Mouse (Mus musculus): ENCODE data around the gene Tac4. TPM values are rescaled to one million over a fixed set of nuclear protein-coding genes. Genes with fewer than 3 reads are reported as not detected.
A peak's percentile ranks its signal among the peaks of the same experiment; 100 is the strongest.

Tac4 gene
- polyA plus RNA-seq, 1 experiment from 2014 or later = 0.14 TPM

- peaks cover 23% of the 10 kb centered on the region for H3K36me3 ChIP-seq (ENCODE audit: control insufficient read depth, insufficient read depth, low read length)
- H3K4me3 ChIP-seq (ENCODE audit: low read depth, low read length) = no peak overlapping the region
- 59% methylated on average over 6 of the region's 6 CpGs for WGBS
- ATAC-seq (replicated peaks; ENCODE audit: low FRiP score, low TSS enrichment, low read depth) (no peak), DNase-seq (ENCODE audit: low spot score) (no peak)
- no peaks in the 10 kb centered on the region for H3K27me3 ChIP-seq (replicated peaks; ENCODE audit: control insufficient read depth, insufficient read depth, low read length)
- peaks cover 7% of the 10 kb centered on the region; the same call in 1 of the 2 replicates for H3K4me1 ChIP-seq (replicated peaks; ENCODE audit: control insufficient read depth, insufficient read depth, low read length)
- H3K4me2 ChIP-seq (ENCODE audit: low read length) = no peak overlapping the region
- no peak overlapping the region for H3K27ac ChIP-seq (ENCODE audit: low read depth)
- no peaks in the 10 kb centered on the region for H3K9me3 ChIP-seq (ENCODE audit: control insufficient read depth, low read length)
- no peak overlapping the region for H3K9ac ChIP-seq (ENCODE audit: low read length)
These were observed 5.4 kb downstream of the Tac4 start for GRCm38 (mm10) chr11:95266540-95267245.

GRCm38 (mm10) chr11:95273661-95274060 lies 12.3 kb downstream of the Tac4 start:
- Histone ChIP-seq H3K27ac (ENCODE audit: low read depth) (0 out of 2 replicates have a peak overlapping the region, but pooled peaks have one; percentile 4), H3K9ac (ENCODE audit: low read length) (no peak overlapping the region), H3K9me3 (ENCODE audit: control insufficient read depth, low read length) (no peaks in the 10 kb centered on the region), H3K4me2 (ENCODE audit: low read length) (no peak overlapping the region), H3K27me3 (replicated peaks; ENCODE audit: control insufficient read depth, insufficient read depth, low read length) (no peaks in the 10 kb centered on the region), H3K36me3 (ENCODE audit: control insufficient read depth, insufficient read depth, low read length) (peaks cover 92% of the 10 kb centered on the region), H3K4me1 (replicated peaks; ENCODE audit: control insufficient read depth, insufficient read depth, low read length) (no peaks in the 10 kb centered on the region), H3K4me3 (ENCODE audit: low read depth, low read length) (no peak overlapping the region)
- DNase-seq (ENCODE audit: low spot score) (no peak), ATAC-seq (replicated peaks; ENCODE audit: low FRiP score, low TSS enrichment, low read depth) (0 out of 2 replicates have a peak, but pooled peaks have one; percentile 12)
- 71% methylated on average over 5 of the region's 5 CpGs for WGBS

DNA sequence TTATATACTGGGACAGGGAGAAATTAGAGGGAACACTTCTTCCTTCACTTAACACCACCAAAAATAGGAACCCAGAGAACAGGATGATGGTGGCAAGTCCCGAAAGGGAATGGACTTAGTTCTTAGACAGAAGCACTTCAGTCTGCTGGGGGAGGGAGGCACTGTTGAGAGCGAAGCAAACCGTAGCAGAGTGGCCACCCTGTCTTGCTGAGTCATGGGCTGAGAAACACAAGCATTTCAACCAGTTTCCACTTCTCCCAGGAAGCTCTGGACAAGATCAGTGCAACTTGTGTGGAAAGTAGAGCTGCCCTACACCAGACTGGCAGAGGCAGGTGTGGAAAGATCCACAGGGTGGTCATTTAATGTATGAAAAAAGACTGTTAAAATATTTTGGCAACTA lies 13.3 kb downstream of the Tac4 start:
- no peak overlapping the region for H3K4me3 ChIP-seq (ENCODE audit: low read depth, low read length)
- H3K27ac ChIP-seq (ENCODE audit: low read depth) = no peak overlapping the region
- H3K4me1 ChIP-seq (replicated peaks; ENCODE audit: control insufficient read depth, insufficient read depth, low read length) = no peaks in the 10 kb centered on the region
- ATAC-seq (replicated peaks; ENCODE audit: low FRiP score, low TSS enrichment, low read depth) = no peak
- no peak overlapping the region for H3K9ac ChIP-seq (ENCODE audit: low read length)
- no peaks in the 10 kb centered on the region for H3K9me3 ChIP-seq (ENCODE audit: control insufficient read depth, low read length)
- H3K4me2 ChIP-seq (ENCODE audit: low read length) = no peak overlapping the region
- H3K27me3 ChIP-seq (replicated peaks; ENCODE audit: control insufficient read depth, insufficient read depth, low read length) = no peaks in the 10 kb centered on the region
- 77% methylated on average over 3 of the region's 3 CpGs for WGBS
- no peak for DNase-seq (ENCODE audit: low spot score)
- peaks cover 96% of the 10 kb centered on the region for H3K36me3 ChIP-seq (ENCODE audit: control insufficient read depth, insufficient read depth, low read length)

DNA sequence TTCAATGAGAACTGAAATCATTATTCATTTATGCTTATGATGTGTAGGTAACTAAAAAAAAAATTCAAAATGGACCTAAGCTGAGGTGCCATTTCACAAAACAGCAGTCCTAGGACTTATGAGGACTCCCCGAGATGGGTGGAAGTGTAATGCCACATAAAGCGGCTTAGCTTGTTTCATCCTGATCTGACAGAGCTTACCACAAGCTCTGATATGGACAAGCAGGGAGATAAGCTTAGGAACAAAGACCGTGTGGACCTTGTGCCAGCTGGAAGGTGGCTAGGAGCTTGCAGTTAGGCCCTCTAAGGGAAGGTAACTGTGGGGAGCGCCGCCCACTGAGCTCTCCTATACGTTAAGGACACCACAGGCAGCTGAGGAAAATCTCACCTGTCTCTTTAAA lies 14.7 kb downstream of the Tac4 start:
- ATAC-seq (replicated peaks; ENCODE audit: low FRiP score, low TSS enrichment, low read depth) = no peak
- 84% methylated on average over 6 of the region's 6 CpGs for WGBS

DNA sequence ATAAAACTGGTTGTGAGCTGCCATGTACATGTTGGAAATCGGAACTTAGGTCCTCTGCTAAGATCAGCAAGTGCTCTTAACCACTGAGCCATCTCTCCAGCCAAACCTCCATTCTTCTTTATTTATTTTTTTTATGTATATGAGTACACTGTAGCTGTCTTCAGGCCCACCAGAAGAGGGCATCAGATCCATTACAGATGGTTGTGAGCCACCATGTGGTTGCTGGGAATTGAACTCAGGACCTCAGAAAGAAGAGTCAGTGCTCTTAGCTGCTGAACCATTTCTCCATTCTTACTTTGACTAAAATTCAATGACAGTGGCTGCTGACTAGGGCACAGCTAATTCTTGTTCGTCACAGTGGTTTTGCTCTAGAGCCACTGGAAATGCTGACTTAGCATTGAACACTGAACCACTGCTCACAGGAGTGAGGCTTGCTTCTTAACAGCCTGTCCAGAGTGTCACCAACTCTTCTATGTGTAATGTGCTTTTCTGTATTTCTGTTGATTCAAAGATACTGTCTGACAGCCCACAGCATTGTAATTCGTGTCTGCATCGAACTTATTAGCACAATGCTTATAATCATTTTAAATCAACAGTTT lies 17.8 kb downstream of the Tac4 start:
- H3K9me3 ChIP-seq (ENCODE audit: control insufficient read depth, low read length) = no peaks in the 10 kb centered on the region
- no peak for ATAC-seq (replicated peaks; ENCODE audit: low FRiP score, low TSS enrichment, low read depth)
- H3K36me3 ChIP-seq (ENCODE audit: control insufficient read depth, insufficient read depth, low read length) = peaks cover 100% of the 10 kb centered on the region
- no peak overlapping the region for H3K9ac ChIP-seq (ENCODE audit: low read length)
- H3K4me3 ChIP-seq (ENCODE audit: low read depth, low read length) = no peak overlapping the region
- no peaks in the 10 kb centered on the region for H3K27me3 ChIP-seq (replicated peaks; ENCODE audit: control insufficient read depth, insufficient read depth, low read length)
- H3K4me2 ChIP-seq (ENCODE audit: low read length) = no peak overlapping the region
- no peak for DNase-seq (ENCODE audit: low spot score)
- WGBS = 92% methylated on average over 4 of the region's 4 CpGs
- H3K4me1 ChIP-seq (replicated peaks; ENCODE audit: control insufficient read depth, insufficient read depth, low read length) = no peaks in the 10 kb centered on the region
- no peak overlapping the region for H3K27ac ChIP-seq (ENCODE audit: low read depth)

More for the DNA sequence above, 14.7 kb downstream of the Tac4 start:
- no peak overlapping the region for H3K4me2 ChIP-seq (ENCODE audit: low read length)
- no peaks in the 10 kb centered on the region for H3K27me3 ChIP-seq (replicated peaks; ENCODE audit: control insufficient read depth, insufficient read depth, low read length)
- no peak for DNase-seq (ENCODE audit: low spot score)
- no peak overlapping the region for H3K4me3 ChIP-seq (ENCODE audit: low read depth, low read length)
- peaks cover 98% of the 10 kb centered on the region for H3K36me3 ChIP-seq (ENCODE audit: control insufficient read depth, insufficient read depth, low read length)
- no peak overlapping the region for H3K27ac ChIP-seq (ENCODE audit: low read depth)
- H3K9me3 ChIP-seq (ENCODE audit: control insufficient read depth, low read length) = no peaks in the 10 kb centered on the region
- no peak overlapping the region for H3K9ac ChIP-seq (ENCODE audit: low read length)
- no peaks in the 10 kb centered on the region for H3K4me1 ChIP-seq (replicated peaks; ENCODE audit: control insufficient read depth, insufficient read depth, low read length)

DNA sequence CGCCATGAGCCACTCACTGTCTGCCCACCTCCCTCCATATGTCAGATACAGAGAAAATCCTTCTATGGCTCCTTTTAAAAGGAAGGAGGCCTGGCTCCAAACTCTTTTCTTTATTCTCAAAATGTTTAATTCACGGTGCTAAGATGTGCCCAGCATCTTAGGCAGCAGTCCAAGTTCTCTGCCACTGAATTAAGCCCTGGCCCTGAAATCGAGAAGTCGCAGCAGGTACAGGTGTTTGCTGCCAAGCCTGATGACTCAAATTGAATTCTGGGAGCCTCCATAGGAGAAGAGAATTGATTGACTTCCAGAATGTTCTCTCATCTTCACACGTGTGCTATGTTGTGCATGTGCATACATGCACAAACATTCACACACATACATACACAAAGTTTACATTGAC lies 21.0 kb downstream of the Tac4 start:
- Histone ChIP-seq H3K27me3 (replicated peaks; ENCODE audit: control insufficient read depth, insufficient read depth, low read length) (no peaks in the 10 kb centered on the region), H3K4me3 (ENCODE audit: low read depth, low read length) (no peak overlapping the region), H3K27ac (ENCODE audit: low read depth) (no peak overlapping the region), H3K4me2 (ENCODE audit: low read length) (no peak overlapping the region), H3K36me3 (ENCODE audit: control insufficient read depth, insufficient read depth, low read length) (peaks cover 99% of the 10 kb centered on the region), H3K4me1 (replicated peaks; ENCODE audit: control insufficient read depth, insufficient read depth, low read length) (no peaks in the 10 kb centered on the region), H3K9ac (ENCODE audit: low read length) (no peak overlapping the region), H3K9me3 (ENCODE audit: control insufficient read depth, low read length) (no peaks in the 10 kb centered on the region)
- ATAC-seq (replicated peaks; ENCODE audit: low FRiP score, low TSS enrichment, low read depth) (no peak), DNase-seq (ENCODE audit: low spot score) (no peak)
- 94% methylated on average over 5 of the region's 5 CpGs for WGBS

DNA sequence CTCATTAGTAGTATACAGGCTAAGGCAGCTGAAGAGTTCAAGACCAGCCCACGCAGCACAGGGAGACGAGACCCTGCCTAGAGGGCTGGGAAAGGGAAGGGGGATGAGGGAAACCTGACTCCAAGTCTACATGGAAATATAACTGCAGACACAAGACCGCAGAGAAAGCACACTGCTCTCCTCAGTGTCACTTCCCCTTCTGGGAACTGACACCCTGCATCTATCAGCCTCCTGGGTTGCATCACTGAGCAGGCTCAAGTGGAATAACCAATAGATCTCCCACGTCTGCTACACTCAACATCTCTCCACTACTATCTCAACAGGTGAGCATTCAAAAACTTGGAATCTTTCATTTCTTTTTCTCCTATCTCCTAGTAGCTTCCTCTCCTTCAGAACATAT lies 30.7 kb downstream of the Tac4 start:
- no peaks in the 10 kb centered on the region for H3K9me3 ChIP-seq (ENCODE audit: control insufficient read depth, low read length)
- H3K27ac ChIP-seq (ENCODE audit: low read depth) = no peak overlapping the region
- WGBS = 77% methylated on average over 4 of the region's 4 CpGs
- no peak for ATAC-seq (replicated peaks; ENCODE audit: low FRiP score, low TSS enrichment, low read depth)
- H3K9ac ChIP-seq (ENCODE audit: low read length) = no peak overlapping the region
- H3K27me3 ChIP-seq (replicated peaks; ENCODE audit: control insufficient read depth, insufficient read depth, low read length) = no peaks in the 10 kb centered on the region
- H3K4me1 ChIP-seq (replicated peaks; ENCODE audit: control insufficient read depth, insufficient read depth, low read length) = no peaks in the 10 kb centered on the region
- H3K4me3 ChIP-seq (ENCODE audit: low read depth, low read length) = no peak overlapping the region
- DNase-seq (ENCODE audit: low spot score) = no peak
- H3K36me3 ChIP-seq (ENCODE audit: control insufficient read depth, insufficient read depth, low read length) = peaks cover 86% of the 10 kb centered on the region
- H3K4me2 ChIP-seq (ENCODE audit: low read length) = no peak overlapping the region

- no peak overlapping the region for H3K4me2 ChIP-seq (ENCODE audit: low read length)
- WGBS = 88% methylated on average over 8 of the region's 8 CpGs
- peaks cover 87% of the 10 kb centered on the region for H3K36me3 ChIP-seq (ENCODE audit: control insufficient read depth, insufficient read depth, low read length)
- DNase-seq (ENCODE audit: low spot score) (no peak), ATAC-seq (replicated peaks; ENCODE audit: low FRiP score, low TSS enrichment, low read depth) (no peak)
- H3K9ac ChIP-seq (ENCODE audit: low read length) = no peak overlapping the region
- no peaks in the 10 kb centered on the region for H3K4me1 ChIP-seq (replicated peaks; ENCODE audit: control insufficient read depth, insufficient read depth, low read length)
- H3K27ac ChIP-seq (ENCODE audit: low read depth) = no peak overlapping the region
- H3K9me3 ChIP-seq (ENCODE audit: control insufficient read depth, low read length) = no peaks in the 10 kb centered on the region
- H3K4me3 ChIP-seq (ENCODE audit: low read depth, low read length) = no peak overlapping the region
- no peaks in the 10 kb centered on the region for H3K27me3 ChIP-seq (replicated peaks; ENCODE audit: control insufficient read depth, insufficient read depth, low read length)
These were observed 31.8 kb downstream of the Tac4 start for GRCm38 (mm10) chr11:95293017-95293624.

Measured in intestine, embryonic 14.5 days (tissue).